Mouse (Mus musculus) stomach, postnatal 0 days (tissue): ENCODE measurements around the gene Rsc1a1. TPM values are rescaled to one million over a fixed set of nuclear protein-coding genes. Genes with fewer than 3 reads are reported as not detected.
A peak's percentile ranks its signal among the peaks of the same experiment; 100 is the strongest.

Experiments
- ATAC-seq: fragments of 200-750 bp; cut with Nextera tagmentation; 2 replicates; pipeline ENCODE4 v1.8.0; 2017; ENCODE audit not compliant: low FRiP score, low TSS enrichment
- DNase-seq: peaks from one replicate; pipeline ENCODE4 v3.0.0-alpha.2; 2016; ENCODE audit warnings: low spot score
- H3K27ac ChIP-seq: fragments of 300-500 bp; sonication (generic); replicated peaks from 2 replicates; pipeline ENCODE4 v1.5.1; 2014; ENCODE audit warnings: mild to moderate bottlenecking, control low read depth
- H3K27me3 ChIP-seq: fragments of 300-500 bp; sonication (generic); 2 replicates; pipeline ENCODE4 v1.6.1; 2014; ENCODE audit warnings: low read length; ENCODE audit not compliant: control insufficient read depth, insufficient read depth
- H3K36me3 ChIP-seq: fragments of 300-500 bp; sonication (generic); 2 replicates; pipeline ENCODE4 v1.6.1; 2014; ENCODE audit warnings: low read length, mixed read lengths; ENCODE audit not compliant: control insufficient read depth, insufficient read depth
- H3K4me1 ChIP-seq: fragments of 300-500 bp; sonication (generic); replicated peaks from 2 replicates; pipeline ENCODE4 v1.6.1; 2014; ENCODE audit warnings: antibody characterized with exemption; ENCODE audit not compliant: control insufficient read depth, insufficient read depth
- H3K4me2 ChIP-seq: fragments of 300-500 bp; sonication (generic); replicated peaks from 2 replicates; pipeline ENCODE4 v1.6.1; 2014; ENCODE audit warnings: low read depth, mild to moderate bottlenecking, control low read depth, moderate library complexity
- H3K4me3 ChIP-seq: fragments of 300-500 bp; sonication (generic); 2 replicates; pipeline ENCODE4 v1.5.1; 2014; ENCODE audit warnings: low read depth, low read length, control low read depth
- H3K9ac ChIP-seq: fragments of 300-500 bp; sonication (generic); 2 replicates; pipeline ENCODE4 v1.6.1; 2014; ENCODE audit warnings: mild to moderate bottlenecking, low read length, control low read depth, mixed read lengths
- H3K9me3 ChIP-seq: fragments of 300-500 bp; sonication (generic); 2 replicates; pipeline ENCODE4 v1.6.1; 2016; ENCODE audit warnings: low read length; ENCODE audit not compliant: control insufficient read depth
- CTCF ChIP-seq: IDR thresholded peaks from 2 replicates; pipeline ENCODE4 v1.5.1; 2016; ENCODE audit warnings: antibody characterized with exemption, low read depth, mild to moderate bottlenecking, moderate library complexity
- EP300 ChIP-seq: optimal IDR thresholded peaks from 2 replicates; pipeline ENCODE3; 2016; ENCODE audit warnings: antibody characterized with exemption
- WGBS: fragments of 180-500 bp; shearing (Covaris S2); extraction: QIAGEN DNeasy Blood & Tissue Kit; methylation state at CpG from one replicate; pipeline ENCODE4 v1.1.7; 2014; 5-methylcytosine and 5-hydroxymethylcytosine counted together
- polyA plus RNA-seq: library from polyadenylated mRNA; unstranded; fragments of >200 nt; fragmentation: Nextera tagmentation; extraction: Ambion mirVana; gene quantifications from 2 replicates; pipeline ENCODE4 v1.2.1, GENCODE M21; 2015

Gene Rsc1a1
- polyA plus RNA-seq, 1 experiment from 2014 or later = not detected

DNA sequence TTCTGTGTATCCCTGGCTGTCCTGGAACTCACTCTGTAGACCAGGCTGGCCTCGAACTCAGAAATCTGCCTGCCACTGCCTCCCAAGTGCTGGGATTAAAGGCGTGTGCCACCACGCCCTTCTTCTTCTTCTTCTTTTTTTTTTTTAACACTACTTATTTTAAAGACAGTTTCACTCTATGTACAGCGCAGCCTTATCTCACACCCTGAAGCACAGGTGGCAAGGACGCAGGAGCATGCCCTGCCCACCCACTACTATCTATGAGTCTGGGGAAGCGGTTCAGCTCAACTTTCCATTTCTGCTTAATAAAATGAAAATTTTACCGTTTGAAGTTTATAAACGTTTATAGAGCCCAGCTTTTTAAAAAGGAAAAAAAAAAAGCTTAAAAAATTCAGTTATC, 3.1 kb upstream of the Rsc1a1 start:
- DNase-seq = no peak
- Histone ChIP-seq H3K9me3 (no peaks in the 10 kb centered on the region), H3K4me1 (no peaks in the 10 kb centered on the region), H3K36me3 (peaks cover 32% of the 10 kb centered on the region), H3K27ac (no peak overlapping the region), H3K27me3 (no peaks in the 10 kb centered on the region), H3K4me2 (no peak overlapping the region), H3K9ac (no peak overlapping the region), H3K4me3 (no peak overlapping the region)
- no peak for ATAC-seq
- no peak for TF ChIP-seq CTCF
- TF ChIP-seq EP300 = no peak
- WGBS = 83% methylated on average over 8 of the region's 8 CpGs

DNA sequence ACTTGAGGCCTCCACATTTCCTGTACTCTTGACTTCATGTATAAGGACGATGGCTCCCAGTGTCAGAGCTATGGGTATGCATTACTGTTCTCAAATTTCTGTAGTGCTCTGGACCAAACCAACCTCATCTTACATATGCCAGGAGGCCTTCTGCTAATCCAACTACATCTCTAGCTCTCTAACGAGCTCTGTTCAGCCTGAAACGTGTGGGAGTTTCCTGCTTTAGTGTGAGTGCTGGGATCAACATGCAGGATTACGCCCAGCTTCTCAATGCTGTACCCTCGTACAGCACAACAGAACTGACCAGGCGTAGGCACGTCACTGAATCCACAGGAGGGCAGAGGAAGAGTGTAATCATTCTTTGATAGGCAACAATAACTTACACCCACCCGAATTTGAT, 1.1 kb upstream of the Rsc1a1 start:
- 83% methylated on average over 8 of the region's 8 CpGs for WGBS
- TF ChIP-seq CTCF (no peak), EP300 (no peak)
- H3K27ac ChIP-seq = no peak overlapping the region
- H3K9ac ChIP-seq = no peak overlapping the region
- no peak for ATAC-seq
- H3K4me2 ChIP-seq = no peak overlapping the region
- peaks cover 18% of the 10 kb centered on the region for H3K36me3 ChIP-seq
- H3K9me3 ChIP-seq = no peaks in the 10 kb centered on the region
- H3K27me3 ChIP-seq = no peaks in the 10 kb centered on the region
- 0 out of 2 replicates have a peak, but pooled peaks cover 3% of the 10 kb centered on the region for H3K4me1 ChIP-seq
- DNase-seq = no peak
- H3K4me3 ChIP-seq = no peak overlapping the region

DNA sequence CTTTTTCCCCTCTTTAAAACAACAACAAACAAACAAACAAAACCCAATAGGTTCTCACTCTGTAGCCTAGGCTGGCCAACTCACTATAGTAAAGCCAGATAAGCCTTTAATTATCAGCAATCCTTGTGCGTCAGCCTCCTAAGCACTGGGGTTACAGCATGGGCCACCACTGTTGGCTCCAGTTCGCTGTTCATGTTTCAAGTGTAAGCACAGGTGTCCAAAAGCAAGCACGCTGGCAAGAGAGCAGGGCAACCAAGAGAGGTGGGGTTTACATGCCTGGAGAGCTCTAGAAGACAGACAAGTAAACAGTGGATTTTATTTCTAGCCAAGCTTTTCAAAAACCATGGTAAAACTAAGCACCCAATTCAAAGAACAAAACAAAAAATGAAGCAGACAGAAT, 694 bp upstream of the Rsc1a1 start:
- TF ChIP-seq EP300 (no peak), CTCF (no peak)
- H3K9me3 ChIP-seq = no peaks in the 10 kb centered on the region
- no peak overlapping the region for H3K4me2 ChIP-seq
- no peaks in the 10 kb centered on the region for H3K27me3 ChIP-seq
- whole genome bisulfite sequencing = 59% methylated on average over 3 of the region's 3 CpGs
- DNase-seq (no peak), ATAC-seq (no peak)
- H3K9ac ChIP-seq = no peak overlapping the region
- no peak overlapping the region for H3K4me3 ChIP-seq
- no peak overlapping the region for H3K27ac ChIP-seq
- peaks cover 16% of the 10 kb centered on the region for H3K36me3 ChIP-seq
- 0 out of 2 replicates have a peak, but pooled peaks cover 3% of the 10 kb centered on the region for H3K4me1 ChIP-seq

DNA sequence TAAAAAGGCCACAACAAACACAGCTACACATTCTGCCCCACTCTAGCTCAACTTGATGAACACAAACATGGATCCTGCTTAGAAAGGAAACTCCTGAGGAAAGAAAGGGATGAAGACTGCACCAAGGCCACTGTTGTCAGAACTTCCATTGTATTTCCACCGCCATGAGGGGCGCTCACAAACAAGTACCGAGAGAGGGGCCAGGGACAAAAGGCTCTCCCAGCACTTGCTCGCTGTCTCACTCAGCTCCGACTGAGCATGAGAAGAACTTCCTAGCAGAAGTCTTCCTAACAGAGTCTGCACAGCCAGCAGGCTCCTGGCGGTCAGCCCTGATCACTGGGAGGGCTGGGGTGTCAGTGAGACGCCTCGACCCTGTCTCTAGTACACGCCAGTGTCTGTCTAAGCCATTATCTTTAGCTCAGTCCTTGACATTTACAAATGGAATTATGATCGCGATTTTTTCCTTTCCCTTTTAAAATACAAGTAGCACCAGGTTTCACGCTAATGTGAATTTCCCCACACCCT, 2.6 kb downstream of the Rsc1a1 start:
- DNase-seq (no peak), ATAC-seq (no peak)
- Histone ChIP-seq H3K4me2 (no peak overlapping the region), H3K4me3 (no peak overlapping the region), H3K27me3 (no peaks in the 10 kb centered on the region), H3K27ac (peak overlapping the region; percentile 53), H3K9ac (no peak overlapping the region; the same call in 1 of the 2 replicates), H3K4me1 (0 out of 2 replicates have a peak, but pooled peaks cover 3% of the 10 kb centered on the region), H3K36me3 (peaks cover 16% of the 10 kb centered on the region), H3K9me3 (no peaks in the 10 kb centered on the region)
- 68% methylated on average over 12 of the region's 12 CpGs for WGBS
- no peak for TF ChIP-seq EP300
- no peak for TF ChIP-seq CTCF

DNA sequence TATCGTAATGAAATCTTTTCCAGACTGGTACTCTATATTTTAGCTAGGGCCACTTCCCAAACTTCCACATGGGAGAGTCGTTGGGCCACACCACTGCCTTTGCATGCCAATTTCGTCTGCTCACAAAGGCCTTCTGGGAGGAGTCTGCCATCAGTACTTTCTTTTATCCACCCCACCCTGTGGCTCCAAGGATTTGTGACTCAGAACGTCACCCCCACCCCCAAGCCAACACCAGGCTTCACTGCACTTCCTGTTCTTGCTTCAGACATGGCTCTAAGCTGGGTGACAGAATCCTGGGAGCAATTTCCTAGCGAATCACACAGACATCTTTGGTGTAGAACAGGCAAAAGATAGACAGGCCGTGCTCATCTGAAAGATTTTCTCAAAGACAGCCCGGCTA, 3.6 kb downstream of the Rsc1a1 start:
- 42% methylated on average over 7 of the region's 7 CpGs for WGBS
- peak overlapping the region; percentile 40; the same call in 1 of the 2 replicates for H3K27ac ChIP-seq

DNA sequence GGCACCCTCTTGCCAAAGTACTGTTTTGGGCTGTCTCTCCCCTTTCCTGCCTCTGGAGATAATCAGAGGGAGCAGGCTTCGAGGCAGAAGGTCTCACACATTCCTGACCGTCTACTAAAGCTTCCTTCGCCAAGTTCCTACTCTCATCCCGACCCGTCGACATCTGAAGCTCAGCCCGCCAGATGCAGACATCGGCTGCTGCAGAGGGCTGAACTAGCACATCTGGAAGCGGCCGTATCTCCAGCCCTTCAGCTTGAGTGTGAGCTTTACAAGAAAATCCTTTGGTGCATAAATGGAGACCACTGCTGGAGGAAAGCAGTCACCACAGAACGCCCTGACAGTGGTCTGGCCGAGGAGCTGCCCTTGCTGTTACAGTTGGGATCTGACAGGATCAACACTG, 4.5 kb downstream of the Rsc1a1 start:
- Histone ChIP-seq H3K27ac (no peak overlapping the region), H3K27me3 (no peaks in the 10 kb centered on the region), H3K9me3 (no peaks in the 10 kb centered on the region), H3K4me1 (0 out of 2 replicates have a peak, but pooled peaks cover 3% of the 10 kb centered on the region), H3K4me2 (no peak overlapping the region), H3K4me3 (no peak overlapping the region), H3K36me3 (peaks cover 16% of the 10 kb centered on the region), H3K9ac (no peak overlapping the region; the same call in 1 of the 2 replicates)
- TF ChIP-seq CTCF = peak; percentile 22; the same call in 1 of the 2 replicates
- TF ChIP-seq EP300 = no peak
- ATAC-seq (no peak), DNase-seq (no peak)
- 56% methylated on average over 12 of the region's 12 CpGs for WGBS

More for the DNA sequence above, 3.6 kb downstream of the Rsc1a1 start:
- H3K4me3 ChIP-seq = no peak overlapping the region
- H3K27me3 ChIP-seq = no peaks in the 10 kb centered on the region
- TF ChIP-seq EP300 = no peak
- TF ChIP-seq CTCF = no peak
- no peak overlapping the region for H3K9ac ChIP-seq
- ATAC-seq (peak; percentile 84), DNase-seq (peak; percentile 72)
- 0 out of 2 replicates have a peak, but pooled peaks cover 3% of the 10 kb centered on the region for H3K4me1 ChIP-seq
- no peak overlapping the region for H3K4me2 ChIP-seq
- H3K36me3 ChIP-seq = peaks cover 16% of the 10 kb centered on the region
- H3K9me3 ChIP-seq = no peaks in the 10 kb centered on the region
